In genomic region chr13:97309411-97309810, GRCm38 (mm10) we compare ENCODE assay signal across 26 mouse cellular contexts.
DNase-seq lines count a peak whose midpoint lies in the region; ATAC-seq lines count a peak whose summit lies in the region.
"Had no signal": no experiment of that assay in that cellular context is flagged by ENCODE, and none has a peak within 500 bp of the region (broad histone marks: within the 10 kb centered on the region; RNA-seq: fewer than 3 reads in every experiment).

No protein-coding gene starts in this region.

- ATAC-seq in kidney, embryonic 16.5 days (ENCODE audit: low FRiP score, low TSS enrichment): no peak
- no peak for ATAC-seq in stomach, embryonic 15.5 days (ENCODE audit: insufficient read depth, low FRiP score, low read depth)
- no peak for ATAC-seq in midbrain, embryonic 11.5 days (ENCODE audit: low FRiP score)
- ATAC-seq: forebrain, postnatal 0 days; hindbrain, postnatal 0 days; intestine, embryonic 15.5 days; midbrain, embryonic 16.5 days had no signal

- H3K36me3 ChIP-seq in kidney, embryonic 16.5 days (ENCODE audit: insufficient read depth, low read length): no peaks in the 10 kb centered on the region
- H3K36me3 ChIP-seq in stomach, embryonic 15.5 days: no peaks in the 10 kb centered on the region
- no peaks in the 10 kb centered on the region for H3K36me3 ChIP-seq in midbrain, embryonic 11.5 days (ENCODE audit: control insufficient read depth, insufficient read depth, low read length)
- H3K36me3 ChIP-seq: embryonic facial prominence, embryonic 12.5 days; heart, embryonic 12.5 days; intestine, embryonic 15.5 days; neural tube, embryonic 12.5 days had no signal

- H3K27ac ChIP-seq in kidney, embryonic 16.5 days (ENCODE audit: low read length): peak overlapping the region; percentile 78; the same call in 1 of the 2 replicates
- H3K27ac ChIP-seq in stomach, embryonic 15.5 days: peak overlapping the region; percentile 66; the same call in 1 of the 2 replicates
- H3K27ac ChIP-seq in midbrain, embryonic 11.5 days (ENCODE audit: low read depth, low read length): no peak overlapping the region
- H3K27ac ChIP-seq: embryonic facial prominence, embryonic 12.5 days; heart, adult 2 months; hindbrain, postnatal 0 days; liver, embryonic 14.5 days; neural tube, embryonic 12.5 days had no signal

- H3K9me3 ChIP-seq in kidney, embryonic 16.5 days (ENCODE audit: low read length): no peaks in the 10 kb centered on the region
- no peaks in the 10 kb centered on the region for H3K9me3 ChIP-seq in stomach, embryonic 15.5 days
- no peaks in the 10 kb centered on the region for H3K9me3 ChIP-seq in midbrain, embryonic 11.5 days (ENCODE audit: control insufficient read depth, low read length)
- H3K9me3 ChIP-seq: embryonic facial prominence, embryonic 12.5 days; heart, embryonic 12.5 days; intestine, embryonic 15.5 days; neural tube, embryonic 12.5 days had no signal

- H3K4me1 ChIP-seq in kidney, embryonic 16.5 days (ENCODE audit: insufficient read depth, low read length): peaks cover 36% of the 10 kb centered on the region
- H3K4me1 ChIP-seq in stomach, embryonic 15.5 days: peaks cover 15% of the 10 kb centered on the region
- H3K4me1 ChIP-seq in midbrain, embryonic 11.5 days (ENCODE audit: control insufficient read depth, insufficient read depth, low read length): peaks cover 13% of the 10 kb centered on the region

- H3K4me2 ChIP-seq in kidney, embryonic 16.5 days (replicated peaks; ENCODE audit: low read depth, low read length): no peak overlapping the region
- H3K4me2 ChIP-seq in stomach, embryonic 15.5 days: no peak overlapping the region
- no peak overlapping the region for H3K4me2 ChIP-seq in midbrain, embryonic 11.5 days
- H3K4me2 ChIP-seq: embryonic facial prominence, embryonic 12.5 days; heart, embryonic 12.5 days; intestine, embryonic 15.5 days; neural tube, embryonic 12.5 days had no signal

- no peak for DNase-seq in kidney, postnatal 10 days
- DNase-seq in brain, adult 2 months (ENCODE audit: low read depth, low spot score): peak; percentile 9
- DNase-seq in thymus, postnatal 25 days: peak; percentile 46
- DNase-seq in ovary, postnatal 36 days (ENCODE audit: low spot score): no peak
- no peak for DNase-seq in midbrain, embryonic 11.5 days (ENCODE audit: low spot score, missing footprints)
- no peak for DNase-seq in Muller cell, postnatal 12 days (ENCODE audit: inconsistent ontology term)
- DNase-seq: adrenal gland, postnatal 10 days; B cell, adult 2 months; cerebellum, adult 11 months; cerebellum, adult 9-10 months; cerebellum, postnatal 36 days; forebrain, postnatal 0 days; heart, adult 2 months; liver; lung, adult 2 months; lung, postnatal 14 days had no signal

- H3K4me3 ChIP-seq in kidney, embryonic 16.5 days (ENCODE audit: low read length): no peak overlapping the region
- no peak overlapping the region for H3K4me3 ChIP-seq in stomach, embryonic 15.5 days (replicated peaks)
- no peak overlapping the region for H3K4me3 ChIP-seq in midbrain, embryonic 11.5 days (ENCODE audit: low read depth, low read length)
- H3K4me3 ChIP-seq: embryonic facial prominence, embryonic 12.5 days; heart, adult 2 months; heart, embryonic 12.5 days; intestine, embryonic 15.5 days; neural tube, embryonic 12.5 days had no signal

- H3K9ac ChIP-seq in kidney, embryonic 16.5 days (replicated peaks; ENCODE audit: low read length): no peak overlapping the region
- H3K9ac ChIP-seq in stomach, embryonic 15.5 days: no peak overlapping the region
- H3K9ac ChIP-seq in midbrain, embryonic 11.5 days (ENCODE audit: low read length): no peak overlapping the region
- H3K9ac ChIP-seq: embryonic facial prominence, embryonic 12.5 days; forebrain, postnatal 0 days; heart, embryonic 12.5 days; intestine, embryonic 15.5 days; liver, embryonic 14.5 days; neural tube, embryonic 12.5 days had no signal

- no peaks in the 10 kb centered on the region for H3K27me3 ChIP-seq in kidney, embryonic 16.5 days (ENCODE audit: insufficient read depth, low read length)
- no peaks in the 10 kb centered on the region for H3K27me3 ChIP-seq in stomach, embryonic 15.5 days (replicated peaks)
- H3K27me3 ChIP-seq in midbrain, embryonic 11.5 days (ENCODE audit: control insufficient read depth, insufficient read depth, low read length): no peaks in the 10 kb centered on the region
- H3K27me3 ChIP-seq: CH12.LX; embryonic facial prominence, embryonic 12.5 days; heart, embryonic 12.5 days; intestine, embryonic 15.5 days; neural tube, embryonic 12.5 days had no signal

- 64% methylated on average over 3 of the region's 3 CpGs for WGBS in kidney, embryonic 16.5 days
- 51% methylated on average over 3 of the region's 3 CpGs for WGBS in stomach, embryonic 15.5 days
- 87% methylated on average over 3 of the region's 3 CpGs for WGBS in midbrain, embryonic 11.5 days

Comparison
In these comparisons a context has a peak if more than half of its experiments do, and no peak if none do; other contexts are left out.
1. DNase-seq: peak in brain, adult 2 months (single experiment) and thymus, postnatal 25 days (single experiment); none in kidney, postnatal 10 days (single experiment), ovary, postnatal 36 days (single experiment), midbrain, embryonic 11.5 days (single experiment) and Muller cell, postnatal 12 days (single experiment).